Mouse (Mus musculus): ENCODE data around the gene Klhl11. TPM values are rescaled to one million over a fixed set of nuclear protein-coding genes. Genes with fewer than 3 reads are reported as not detected.
A peak's percentile ranks its signal among the peaks of the same experiment; 100 is the strongest.

Klhl11 gene
- polyA plus RNA-seq (2012; rRNA removed), result 1.2 and 2.5 TPM in 2 replicates

DNA sequence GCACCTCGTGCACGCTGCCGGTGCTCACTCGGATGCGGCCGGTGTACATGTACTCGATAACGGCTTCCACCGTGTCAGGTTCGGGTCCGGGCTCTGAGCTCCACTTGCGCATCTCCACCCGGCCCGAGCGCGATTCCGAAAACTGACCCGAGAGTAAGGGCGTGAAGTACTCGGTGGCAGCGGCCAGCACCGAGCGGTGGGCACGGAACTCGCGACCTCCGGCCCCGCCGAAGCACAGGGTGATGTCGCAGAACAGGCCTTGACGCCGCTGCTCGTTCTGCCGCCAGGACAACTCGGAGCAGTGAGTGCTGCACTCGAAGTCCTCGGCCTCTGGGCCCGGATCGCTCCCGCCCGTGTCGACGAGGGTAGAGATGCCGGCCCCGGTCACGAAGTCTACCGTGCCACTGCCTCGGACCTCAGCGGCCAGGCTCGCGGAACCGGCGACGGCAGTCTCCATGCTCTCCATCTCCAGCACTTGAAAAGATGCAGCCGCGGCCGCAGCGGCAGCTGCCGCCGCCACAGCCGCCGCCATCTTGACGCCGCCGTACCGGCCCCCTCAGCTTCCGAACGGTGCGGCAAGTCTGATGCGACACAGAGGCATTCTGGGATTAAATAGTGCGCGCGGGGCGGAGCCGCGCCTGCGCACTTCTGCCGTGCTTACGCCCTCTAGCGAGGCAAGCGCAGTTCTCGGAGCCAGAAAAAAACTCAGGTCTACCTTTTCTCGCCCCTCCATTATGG lies at the start of gene Klhl11:
Gene Klhl11, minus strand, starts transcription at position 545 of the 738 bp plus-strand sequence.
- DNase-seq (ENCODE audit: low read depth, low spot score), result peak; percentile 56
- under 1% methylated on average over 83 of the region's 83 CpGs for WGBS

DNA sequence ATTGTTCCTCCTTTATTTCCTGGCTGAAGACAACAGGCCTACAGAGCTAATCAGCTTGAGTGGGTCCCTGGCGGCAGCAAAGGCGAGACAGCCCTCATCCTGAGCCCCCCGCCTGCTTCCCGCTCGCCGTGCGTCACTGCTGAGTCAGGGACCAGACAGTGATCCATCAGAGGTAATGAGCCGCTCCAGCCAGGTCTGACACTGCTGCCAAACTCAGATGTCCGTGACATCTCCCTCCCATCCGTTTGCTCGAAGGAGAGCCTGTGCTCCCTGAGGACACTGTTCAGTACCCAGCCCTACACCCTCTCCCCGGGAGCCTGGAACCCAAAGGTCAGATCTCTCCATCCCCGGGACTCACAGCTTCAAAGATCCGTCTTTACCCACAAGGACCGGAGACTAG lies 48.3 kb upstream of the Klhl11 start:
- DNase-seq (ENCODE audit: low read depth, low spot score), result no peak
- 86% methylated on average over 15 of the region's 15 CpGs for WGBS

DNA sequence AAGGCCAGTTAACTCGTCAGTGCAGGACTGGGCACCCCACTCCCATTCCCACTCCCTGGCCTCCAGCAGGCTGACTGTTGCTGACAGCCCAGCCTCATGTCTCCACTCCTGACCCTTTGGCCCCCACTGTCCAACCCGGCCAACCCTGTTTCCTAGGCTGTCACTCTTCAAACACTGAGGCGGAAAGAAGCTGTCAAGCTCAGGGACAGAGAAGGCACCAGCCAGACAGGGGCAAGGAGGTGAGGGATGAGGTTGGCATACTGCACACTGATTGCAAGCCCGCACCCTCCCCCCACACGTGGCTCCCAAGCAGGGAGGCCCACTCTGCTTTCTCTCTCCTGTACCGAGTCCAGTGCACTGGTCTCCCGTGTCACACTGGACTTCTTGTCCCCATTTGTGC lies 46.6 kb upstream of the Klhl11 start:
- WGBS, result 46% methylated on average over 7 of the region's 7 CpGs

DNA sequence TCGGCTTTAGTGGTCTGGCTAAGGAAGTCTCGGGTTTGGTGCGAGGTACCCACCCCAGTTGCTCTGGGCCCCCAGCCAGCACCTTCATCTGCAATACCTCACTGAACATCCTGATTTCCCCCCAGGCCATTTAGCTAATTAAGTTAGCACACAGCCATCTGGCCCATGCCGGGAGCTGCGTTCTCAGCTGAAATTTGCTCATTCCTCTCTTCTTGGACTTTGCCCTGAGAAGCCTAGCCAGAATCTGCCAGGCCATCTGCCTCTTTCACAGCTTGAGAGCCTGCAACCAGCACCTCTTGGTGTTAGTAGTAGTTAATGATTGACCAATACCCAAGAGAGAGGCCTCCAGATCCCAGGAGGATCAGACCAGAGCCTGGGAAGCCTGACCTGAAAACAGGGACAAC lies 45.6 kb upstream of the Klhl11 start:
- 32% methylated on average over 5 of the region's 5 CpGs for whole genome bisulfite sequencing
- DNase-seq (ENCODE audit: low read depth, low spot score), result peak; percentile 78

More for the DNA sequence above, 46.6 kb upstream of the Klhl11 start:
- DNase-seq (ENCODE audit: low read depth, low spot score), result no peak

DNA sequence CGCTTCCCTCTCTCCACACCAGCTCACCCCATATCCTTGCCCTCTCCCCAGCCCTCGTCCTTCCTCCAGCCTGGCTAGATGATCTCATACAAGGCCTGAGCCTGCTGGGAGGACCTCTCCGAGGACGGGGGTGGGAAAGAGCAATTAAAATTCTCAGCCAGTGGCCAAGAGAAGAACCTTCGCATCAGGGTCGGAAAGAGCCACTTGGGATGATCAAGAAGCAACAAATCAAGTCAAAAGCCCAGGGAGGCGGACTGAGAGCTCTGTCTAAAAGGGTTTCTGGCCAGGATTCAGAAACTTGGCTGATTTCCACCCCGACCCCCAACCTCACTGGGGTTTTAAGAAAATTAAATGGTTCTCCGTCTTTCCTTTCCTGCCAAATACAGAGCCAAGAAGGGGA lies 43.8 kb upstream of the Klhl11 start:
- WGBS, result 72% methylated on average over 9 of the region's 9 CpGs
- no peak for DNase-seq (ENCODE audit: low read depth, low spot score)

DNA sequence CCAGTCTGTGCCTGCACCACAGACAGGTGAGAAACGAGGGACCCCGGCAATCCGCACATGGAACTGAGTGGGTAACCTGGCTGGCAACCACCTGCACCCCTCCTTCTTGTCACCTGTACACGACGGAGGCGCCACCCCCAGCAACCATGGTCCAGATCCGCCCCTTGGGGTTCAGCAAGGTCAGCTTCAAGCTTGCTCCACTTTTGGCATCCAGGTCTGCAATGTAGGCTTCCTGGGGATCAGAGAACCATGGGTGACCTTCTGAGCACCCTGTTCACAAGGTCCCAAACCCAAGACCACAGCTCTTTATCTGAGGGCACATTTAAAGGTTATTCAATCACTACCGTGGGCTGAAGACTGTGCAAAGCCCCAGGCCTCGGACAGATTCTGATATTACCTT lies 43.2 kb upstream of the Klhl11 start:
- no peak for DNase-seq (ENCODE audit: low read depth, low spot score)
- 82% methylated on average over 9 of the region's 9 CpGs for WGBS

DNA sequence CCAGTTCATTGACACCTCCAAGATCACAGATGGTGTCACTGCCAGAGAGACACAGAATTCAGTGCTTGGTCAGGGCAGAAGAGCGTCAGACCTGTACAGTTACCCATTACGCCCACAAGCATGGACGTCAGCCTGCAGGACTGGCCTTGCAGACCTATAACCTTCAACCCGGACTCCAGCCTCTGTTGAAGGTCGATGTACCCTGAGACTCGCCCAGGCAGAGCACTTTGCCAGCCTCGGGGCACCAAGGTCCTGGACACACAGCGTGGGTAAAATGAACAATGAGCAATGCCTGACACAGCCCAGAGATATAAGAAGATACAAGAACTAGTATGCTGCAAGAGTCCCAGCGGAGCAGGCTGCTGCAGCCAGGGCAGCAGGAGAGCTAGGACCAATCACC lies 42.5 kb upstream of the Klhl11 start:
- WGBS, result 88% methylated on average over 9 of the region's 9 CpGs
- DNase-seq (ENCODE audit: low read depth, low spot score), result no peak

DNA sequence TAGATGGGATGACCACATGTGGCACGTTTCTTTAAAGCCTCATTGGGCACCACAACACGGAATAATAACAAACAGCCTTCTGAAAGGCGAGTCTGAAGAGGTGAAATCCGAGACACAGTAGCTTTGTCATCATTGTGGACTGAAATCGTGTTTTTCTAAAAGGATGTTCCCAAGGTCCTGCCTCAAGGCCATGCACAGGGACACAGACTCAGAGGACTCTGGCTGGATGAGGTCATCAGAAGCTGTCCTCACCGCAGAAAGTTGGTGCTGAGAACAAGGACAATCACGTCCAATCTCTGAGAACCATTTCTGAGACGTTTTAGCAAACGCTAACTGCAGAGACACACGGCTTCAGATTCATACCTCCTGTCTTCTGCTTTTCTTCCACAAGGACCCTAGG lies 41.2 kb upstream of the Klhl11 start:
- WGBS, result 88% methylated on average over 10 of the region's 10 CpGs
- no peak for DNase-seq (ENCODE audit: low read depth, low spot score)

DNA sequence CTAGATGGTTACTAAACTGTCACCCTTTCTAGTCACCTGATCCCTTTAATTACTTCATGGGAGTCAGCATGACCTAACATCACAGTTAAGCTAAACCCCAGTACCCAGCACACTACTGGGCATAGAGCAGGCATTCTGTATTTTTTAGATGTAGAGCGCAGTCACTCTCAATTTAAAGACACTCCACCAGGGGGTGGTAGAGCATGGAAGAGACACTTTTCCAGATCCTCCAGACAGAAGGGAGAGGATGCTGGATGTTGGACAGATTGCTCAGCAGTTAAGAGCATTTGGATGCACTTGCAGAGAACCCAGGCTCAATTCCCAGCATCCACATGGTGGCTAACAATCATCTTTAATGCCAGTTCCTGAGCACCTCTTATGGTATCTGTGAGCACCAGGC lies 39.8 kb upstream of the Klhl11 start:
- no peak for DNase-seq (ENCODE audit: low read depth, low spot score)
- WGBS, result 80% methylated on average over 1 of the region's 1 CpGs

DNA sequence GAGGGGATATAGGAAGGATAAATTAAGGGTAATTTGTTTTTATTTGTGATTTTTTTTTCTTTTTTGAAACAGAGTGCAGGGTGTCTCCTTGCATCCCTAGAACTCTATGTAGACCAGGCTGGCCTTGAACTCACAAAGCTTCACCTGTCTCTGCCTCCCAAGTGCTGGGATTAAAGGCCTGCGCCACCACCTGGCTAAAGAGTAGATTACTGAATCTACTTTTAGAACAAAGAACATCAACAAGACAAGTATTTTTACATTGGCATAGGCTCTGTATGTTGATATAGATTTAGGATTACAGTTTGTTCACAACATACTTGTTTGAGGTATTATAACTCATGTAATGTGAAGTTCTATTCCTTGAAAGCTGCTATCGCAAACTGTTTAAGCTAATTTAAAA lies 38.0 kb upstream of the Klhl11 start:
- 93% methylated on average over 2 of the region's 2 CpGs for WGBS
- DNase-seq (ENCODE audit: low read depth, low spot score), result no peak

DNA sequence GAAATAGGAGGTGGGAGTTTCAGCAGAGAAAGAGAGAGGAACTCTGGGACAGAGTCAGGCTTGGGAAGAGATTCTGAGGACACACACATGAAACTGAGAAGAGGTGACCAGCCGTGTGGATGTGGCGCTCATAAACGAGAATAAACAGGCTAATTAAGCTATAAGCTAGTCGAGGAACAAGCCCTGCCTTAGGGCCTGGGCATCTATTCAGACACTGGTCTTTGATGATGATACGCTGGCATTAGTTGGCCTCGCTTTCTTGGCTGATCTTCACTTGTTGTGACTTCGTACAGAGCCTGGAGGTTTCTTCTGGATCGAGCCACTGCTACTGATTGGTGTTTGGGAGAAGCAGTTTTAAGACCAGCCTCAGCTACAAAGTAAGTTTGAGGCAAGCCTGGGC lies 33.5 kb upstream of the Klhl11 start:
- WGBS, result 87% methylated on average over 8 of the region's 8 CpGs
- no peak for DNase-seq (ENCODE audit: low read depth, low spot score)

DNA sequence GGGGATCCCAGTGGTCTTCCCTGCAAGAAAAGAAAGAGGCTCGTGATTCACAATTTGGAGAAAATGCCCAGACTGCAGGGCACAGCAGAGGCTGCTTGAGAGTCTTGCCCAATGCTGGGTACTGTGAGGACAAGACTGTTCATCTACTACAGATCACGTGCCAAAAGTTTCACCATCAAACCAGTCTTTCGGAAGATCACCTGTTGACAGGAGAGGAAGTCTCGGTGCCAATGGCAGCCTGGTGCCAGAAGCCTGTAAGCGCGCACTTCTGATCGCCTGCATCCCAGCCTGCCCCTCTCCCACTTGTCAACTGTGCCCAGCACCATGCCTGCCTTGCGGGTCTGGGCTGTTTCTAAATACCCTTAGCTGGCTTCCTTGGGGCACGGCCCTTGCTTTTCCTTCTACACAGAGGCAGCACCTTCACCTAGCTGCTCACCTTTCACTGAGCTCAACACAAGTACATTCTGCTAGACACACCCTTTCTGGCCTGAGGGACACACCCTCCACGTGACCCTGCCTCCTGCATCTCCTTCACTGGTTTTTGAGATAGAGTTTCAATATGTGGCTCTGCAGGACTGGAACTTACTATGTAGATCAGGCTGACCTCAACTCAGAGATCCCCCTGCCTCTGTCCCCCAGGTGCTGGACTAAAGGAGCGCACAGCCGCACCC lies 32.6 kb upstream of the Klhl11 start:
- no peak for DNase-seq (ENCODE audit: low read depth, low spot score)
- WGBS, result 86% methylated on average over 12 of the region's 12 CpGs

DNA sequence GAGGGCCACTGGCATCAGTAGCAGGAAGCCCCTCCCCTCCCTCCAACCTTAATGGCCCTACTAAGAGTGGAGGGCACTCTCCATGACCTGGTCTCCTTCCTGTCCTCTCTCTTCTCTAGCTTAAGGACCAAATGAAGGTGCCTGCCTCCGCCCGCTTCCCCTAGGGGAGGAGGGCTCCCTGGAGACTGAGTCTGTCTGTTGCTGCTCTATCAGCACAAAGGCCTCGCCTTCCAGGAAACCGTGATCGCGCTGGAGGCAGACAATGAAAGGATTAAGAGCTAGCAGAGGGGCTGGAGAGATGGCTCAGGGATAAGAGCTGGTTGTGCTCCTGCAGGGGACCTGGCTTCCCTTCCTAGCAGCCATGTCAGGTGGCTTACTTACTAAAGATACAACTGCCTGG lies 28.8 kb upstream of the Klhl11 start:
- DNase-seq (ENCODE audit: low read depth, low spot score), result no peak
- 51% methylated on average over 6 of the region's 6 CpGs for WGBS

DNA sequence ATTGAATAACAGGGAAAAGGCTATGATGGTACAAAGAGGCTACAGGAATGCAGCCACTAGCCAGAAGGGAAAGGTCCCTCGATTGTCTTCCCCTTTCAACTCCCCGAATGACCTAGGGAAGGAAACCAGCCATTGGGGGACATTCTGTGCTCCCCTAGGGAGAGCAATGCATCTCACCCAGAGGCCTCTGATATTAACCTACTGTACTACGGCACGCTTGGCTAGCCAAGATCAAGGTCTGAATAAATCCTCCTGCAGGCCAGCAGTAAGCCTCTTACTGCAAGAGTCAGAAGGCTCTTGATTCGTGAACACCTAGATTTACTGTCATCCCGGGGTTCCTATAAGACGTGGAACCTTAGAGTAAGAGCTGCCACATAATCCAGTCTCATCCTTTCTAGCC lies 28.1 kb upstream of the Klhl11 start:
- 88% methylated on average over 7 of the region's 7 CpGs for WGBS
- DNase-seq (ENCODE audit: low read depth, low spot score), result no peak

DNA sequence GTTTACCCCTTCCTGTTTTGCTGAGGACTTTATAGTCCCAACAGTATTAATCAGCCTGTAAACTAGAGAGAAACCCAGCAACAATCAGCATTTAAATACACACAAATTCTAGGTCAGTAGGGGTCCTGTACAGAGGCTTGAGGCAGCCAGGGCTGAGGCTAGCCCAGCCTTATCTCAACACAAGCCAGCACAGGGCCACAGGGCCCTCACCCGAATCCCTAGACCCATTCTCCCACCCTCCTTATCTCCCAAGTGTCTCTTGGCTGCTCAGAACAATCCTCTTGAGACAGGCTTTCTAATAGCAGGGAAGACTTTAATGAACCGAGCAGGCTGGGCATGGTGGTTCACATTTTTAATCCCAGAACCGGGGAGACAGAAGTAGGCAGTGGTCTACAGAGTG lies 27.7 kb upstream of the Klhl11 start:
- 86% methylated on average over 3 of the region's 3 CpGs for WGBS
- no peak for DNase-seq (ENCODE audit: low read depth, low spot score)

DNA sequence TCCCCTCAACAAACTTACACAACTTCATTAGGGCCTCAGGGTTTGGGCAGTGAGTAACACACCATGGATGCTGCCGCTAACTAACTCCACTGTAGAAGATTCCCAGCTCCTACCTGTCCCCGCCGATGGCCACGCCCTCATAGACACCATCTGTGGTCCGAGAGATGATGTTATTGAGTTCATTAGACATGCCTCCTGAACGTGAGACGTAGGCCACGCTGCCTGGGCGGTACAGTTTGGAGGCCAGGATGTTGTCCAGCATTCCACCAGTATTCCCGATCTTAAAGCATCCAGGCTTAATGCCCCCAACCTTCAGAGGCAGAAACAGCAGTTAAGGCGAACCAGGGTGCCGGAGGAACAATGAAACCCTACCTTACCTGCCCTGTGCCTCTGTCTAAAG lies 21.2 kb upstream of the Klhl11 start:
- no peak for DNase-seq (ENCODE audit: low read depth, low spot score)
- WGBS, result 82% methylated on average over 12 of the region's 12 CpGs

DNA sequence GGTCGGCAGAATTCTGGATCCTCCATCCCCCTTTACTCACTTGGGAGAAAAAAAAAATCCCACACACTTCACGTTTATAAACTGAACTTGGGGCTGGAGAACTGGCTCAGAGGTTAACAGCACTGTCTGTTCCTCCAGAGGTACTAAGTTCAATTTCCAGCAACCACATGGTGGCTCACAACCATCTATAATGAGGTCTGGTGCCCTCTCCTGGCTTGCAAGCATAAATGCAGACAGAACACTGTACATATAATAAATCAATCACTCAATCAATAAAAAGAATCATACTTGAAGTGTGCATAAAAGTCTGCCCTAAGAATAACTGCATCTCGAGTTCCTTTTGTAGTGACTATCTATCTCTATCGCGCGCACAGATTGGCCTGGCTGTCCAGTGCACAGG lies 18.4 kb upstream of the Klhl11 start:
- peak; percentile 24 for DNase-seq (ENCODE audit: low read depth, low spot score)
- WGBS, result 75% methylated on average over 6 of the region's 6 CpGs

DNA sequence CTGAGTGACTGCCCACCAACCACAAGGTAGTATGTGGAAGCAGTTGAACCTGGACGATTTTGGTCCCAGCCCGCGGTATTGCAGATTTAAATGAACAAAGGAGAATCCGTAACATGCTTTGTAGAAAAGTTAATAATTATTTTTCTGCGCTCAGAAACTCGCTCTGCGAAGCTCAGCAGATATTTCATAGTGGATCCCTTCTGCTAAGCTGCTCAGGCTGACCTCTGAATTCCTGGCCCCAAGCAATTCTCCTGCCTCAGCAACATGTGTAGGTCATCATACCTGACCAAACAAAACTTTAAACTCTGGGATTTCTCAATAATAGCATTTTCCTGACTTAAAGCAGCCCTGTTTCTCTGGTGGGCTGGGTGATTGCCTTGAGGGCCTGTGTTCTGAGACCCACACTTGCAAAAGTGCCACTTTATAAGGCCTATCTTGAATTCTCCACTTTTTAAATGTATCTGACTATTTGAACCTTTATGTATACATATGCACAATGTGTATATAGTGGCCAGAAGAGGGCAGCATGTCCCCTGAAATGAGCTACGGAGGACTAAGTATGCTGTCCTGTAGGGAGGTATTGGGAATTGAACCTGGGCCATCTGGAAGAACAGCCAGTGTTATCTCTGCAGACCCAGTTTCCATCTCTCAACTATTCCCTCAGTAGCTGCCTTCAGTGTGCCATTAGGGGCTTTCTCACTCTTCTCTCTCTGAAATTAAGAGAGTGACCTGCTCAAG lies 13.4 kb upstream of the Klhl11 start:
- no peak for DNase-seq (ENCODE audit: low read depth, low spot score)
- whole genome bisulfite sequencing, result 84% methylated on average over 8 of the region's 8 CpGs

DNA sequence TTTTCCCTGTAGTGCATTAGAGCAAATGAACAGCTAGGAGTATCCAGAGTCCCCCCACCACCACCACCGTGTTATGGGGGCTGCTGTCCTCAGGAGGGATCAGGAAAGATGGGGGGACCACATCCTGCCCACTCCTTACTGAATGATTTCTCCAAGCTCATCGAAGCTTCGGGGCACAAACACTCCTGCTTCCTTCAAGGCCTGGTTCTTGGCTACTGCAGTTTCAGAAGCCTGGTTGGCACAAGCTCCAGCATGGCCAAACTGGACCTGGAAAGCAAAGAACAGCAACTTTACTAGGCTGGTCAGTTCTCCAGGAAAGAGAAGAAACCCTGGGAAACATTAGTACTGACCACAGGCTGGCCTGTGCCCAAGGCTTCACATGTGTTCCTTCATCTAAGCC lies 11.9 kb upstream of the Klhl11 start:
- no peak for DNase-seq (ENCODE audit: low read depth, low spot score)
- WGBS, result 92% methylated on average over 3 of the region's 3 CpGs

DNA sequence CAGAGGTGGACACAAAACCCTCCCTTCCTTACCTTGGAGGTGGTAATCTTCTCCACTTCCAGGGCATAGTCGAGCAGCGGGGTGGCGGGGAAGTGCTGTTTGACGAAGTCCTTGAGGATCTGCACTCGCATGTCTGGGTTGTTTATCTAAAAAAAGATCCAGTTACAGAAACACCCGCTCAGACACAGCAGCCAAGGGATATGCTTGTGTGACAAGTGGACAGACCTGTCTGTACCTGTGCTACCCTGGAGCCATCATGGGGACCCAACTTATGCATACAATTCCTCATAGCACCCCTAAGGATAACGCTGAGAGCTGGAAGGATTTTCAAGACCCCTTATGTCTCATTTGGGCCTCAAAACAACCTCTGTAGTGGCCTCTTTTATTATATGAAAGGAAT lies 6.6 kb upstream of the Klhl11 start:
- DNase-seq (ENCODE audit: low read depth, low spot score), result no peak
- WGBS, result 78% methylated on average over 7 of the region's 7 CpGs

DNA sequence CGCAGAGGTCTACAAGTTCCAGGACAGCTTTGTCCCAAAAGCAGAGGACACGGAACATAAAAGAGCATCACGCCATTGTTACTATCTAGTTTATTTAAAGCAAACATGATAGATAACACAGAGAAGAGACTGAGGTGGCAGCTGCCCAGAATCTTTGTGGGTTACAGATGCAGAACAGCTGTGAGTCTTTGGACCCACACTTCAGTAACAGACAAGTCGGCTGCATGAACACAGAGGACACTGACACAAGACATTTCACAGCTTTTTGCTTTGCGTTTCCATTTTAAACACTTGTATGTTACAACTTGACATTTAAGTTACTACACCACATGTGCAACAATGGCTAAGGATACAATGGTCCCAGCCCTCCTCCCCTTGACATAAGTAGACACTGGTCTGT lies 3.7 kb upstream of the Klhl11 start:
- DNase-seq (ENCODE audit: low read depth, low spot score), result no peak
- 79% methylated on average over 5 of the region's 5 CpGs for WGBS

All from large intestine, adult 2 months (tissue).